Mouse (Mus musculus) neural tube, embryonic 14.5 days (tissue): ENCODE measurements around the gene Olfr56. TPM values are rescaled to one million over a fixed set of nuclear protein-coding genes. Genes with fewer than 3 reads are reported as not detected.
"Not testable (repeated sequence)": the region's sequence is repeated elsewhere in the genome, so short reads cannot be mapped to it uniquely, and the experiment has no call there.

Source experiments
- ATAC-seq: fragments of 200-750 bp; cut with Nextera tagmentation; 2 replicates; pipeline ENCODE4 v1.8.0; 2017; ENCODE audit warnings: low read depth, mild to moderate bottlenecking, moderate TSS enrichment, moderate library complexity
- H3K27ac ChIP-seq: fragments of 300-500 bp; sonication (generic); 2 replicates; pipeline ENCODE4 v1.5.1; 2014; ENCODE audit warnings: low read depth, mild to moderate bottlenecking, control low read depth, low read length, moderate library complexity, mixed read lengths
- H3K27me3 ChIP-seq: fragments of 300-500 bp; sonication (generic); 2 replicates; pipeline ENCODE4 v1.6.1; 2014; ENCODE audit warnings: low read length; ENCODE audit not compliant: control insufficient read depth, insufficient read depth
- H3K36me3 ChIP-seq: fragments of 300-500 bp; sonication (generic); 2 replicates; pipeline ENCODE4 v1.6.1; 2014; ENCODE audit warnings: low read length, mixed read lengths; ENCODE audit not compliant: control insufficient read depth, insufficient read depth
- H3K4me1 ChIP-seq: fragments of 300-500 bp; sonication (generic); 2 replicates; pipeline ENCODE4 v1.6.1; 2014; ENCODE audit warnings: low read length; ENCODE audit not compliant: control insufficient read depth, insufficient read depth
- H3K4me2 ChIP-seq: fragments of 300-500 bp; sonication (generic); 2 replicates; pipeline ENCODE4 v1.6.1; 2014; ENCODE audit warnings: mild to moderate bottlenecking, low read depth, low read length, control low read depth
- H3K4me3 ChIP-seq: fragments of 300-500 bp; sonication (generic); 2 replicates; pipeline ENCODE4 v1.5.1; 2014; ENCODE audit warnings: low read depth, low read length, control low read depth, mixed read lengths
- H3K9ac ChIP-seq: fragments of 300-500 bp; sonication (generic); replicated peaks from 2 replicates; pipeline ENCODE4 v1.6.1; 2014; ENCODE audit warnings: low read depth, mild to moderate bottlenecking, control low read depth, low read length, mixed read lengths
- H3K9me3 ChIP-seq: fragments of 300-500 bp; sonication (generic); 2 replicates; pipeline ENCODE4 v1.6.1; 2016; ENCODE audit warnings: low read length; ENCODE audit not compliant: control insufficient read depth
- WGBS: fragments of 180-500 bp; shearing (Covaris S2); extraction: QIAGEN DNeasy Blood & Tissue Kit; methylation state at CpG from one replicate; pipeline ENCODE4 v1.1.7; 2014; 5-methylcytosine and 5-hydroxymethylcytosine counted together
- polyA plus RNA-seq: library from polyadenylated mRNA; unstranded; fragments of >200 nt; fragmentation: Nextera tagmentation; extraction: Ambion mirVana; gene quantifications from 2 replicates; pipeline ENCODE4 v1.2.1, GENCODE M21; 2014

The Olfr56 gene
- polyA plus RNA-seq, 1 experiment from 2014 or later: not detected

- H3K27ac ChIP-seq: no peak overlapping the region
- no peak for ATAC-seq
- H3K9ac ChIP-seq: no peak overlapping the region
- H3K4me2 ChIP-seq: no peak overlapping the region
- H3K4me3 ChIP-seq: no peak overlapping the region
- peaks cover 3% of the 10 kb centered on the region; the same call in 1 of the 2 replicates for H3K27me3 ChIP-seq
- no peaks in the 10 kb centered on the region for H3K36me3 ChIP-seq
- WGBS: 93% methylated on average over 4 of the region's 4 CpGs
- H3K9me3 ChIP-seq: peaks cover 5% of the 10 kb centered on the region; the same call in 1 of the 2 replicates
- no peaks in the 10 kb centered on the region for H3K4me1 ChIP-seq
Observed at GRCm38 (mm10) chr11:49170576-49170975, 191.9 kb downstream of the Olfr56 start.

- WGBS: 95% methylated on average over 8 of the region's 8 CpGs
- no peak overlapping the region for H3K4me2 ChIP-seq
- H3K4me3 ChIP-seq: no peak overlapping the region
- H3K9ac ChIP-seq: no peak overlapping the region
- H3K9me3 ChIP-seq: no peaks in the 10 kb centered on the region
- no peak overlapping the region for H3K27ac ChIP-seq
- no peaks in the 10 kb centered on the region for H3K27me3 ChIP-seq
- ATAC-seq: no peak
- H3K4me1 ChIP-seq: no peaks in the 10 kb centered on the region
- no peaks in the 10 kb centered on the region for H3K36me3 ChIP-seq
Observed at GRCm38 (mm10) chr11:49175345-49175744, 196.7 kb downstream of the Olfr56 start.

GRCm38 (mm10) chr11:49176047-49176779 is 197.5 kb downstream of the Olfr56 start:
- 65% methylated on average over 4 of the region's 4 CpGs for WGBS
- not testable (repeated sequence) for H3K27me3 ChIP-seq, H3K9ac ChIP-seq

GRCm38 (mm10) chr11:49183172-49183571 is 204.5 kb downstream of the Olfr56 start:
- H3K4me2 ChIP-seq: no peak overlapping the region
- no peaks in the 10 kb centered on the region for H3K36me3 ChIP-seq
- no peak for ATAC-seq
- no peaks in the 10 kb centered on the region for H3K9me3 ChIP-seq
- H3K4me3 ChIP-seq: no peak overlapping the region
- H3K27ac ChIP-seq: no peak overlapping the region
- 58% methylated on average over 1 of the region's 1 CpGs for WGBS
- no peaks in the 10 kb centered on the region for H3K4me1 ChIP-seq
- H3K9ac ChIP-seq: no peak overlapping the region
- H3K27me3 ChIP-seq: no peaks in the 10 kb centered on the region

More at GRCm38 (mm10) chr11:49176047-49176779, 197.5 kb downstream of the Olfr56 start:
- not testable (repeated sequence) for H3K36me3 ChIP-seq, H3K4me2 ChIP-seq, H3K9me3 ChIP-seq, H3K4me3 ChIP-seq, H3K4me1 ChIP-seq, ATAC-seq, H3K27ac ChIP-seq

Other genes with a start within 250 kb of the Olfr56 start
- gene Rack1, start 178.6 kb upstream of the Olfr56 start, polyA plus RNA-seq: 400 and 442 TPM in 2 replicates
- gene Trim41, start 161.5 kb upstream of the Olfr56 start, polyA plus RNA-seq: 5.1 and 5.6 TPM in 2 replicates
- gene Trim7, start 152.7 kb upstream of the Olfr56 start, polyA plus RNA-seq: 1.5 and 2.0 TPM in 2 replicates
- gene Gm12184, start 152.2 kb upstream of the Olfr56 start, polyA plus RNA-seq: 3.0 TPM in 2 replicates
- gene Irgm1, start 107.2 kb upstream of the Olfr56 start, polyA plus RNA-seq: 3.1 and 3.6 TPM in 2 replicates
- 0.12 and 0.22 TPM in 2 replicates for gene Gm5431, start 76.7 kb upstream of the Olfr56 start, polyA plus RNA-seq
- gene Psme2b, start 32.7 kb upstream of the Olfr56 start, polyA plus RNA-seq: 1.4 and 1.6 TPM in 2 replicates
- 0.46 TPM in 1 of 2 replicates, not detected in the other for gene 9930111J21Rik1, start 509 bp downstream of the Olfr56 start, polyA plus RNA-seq
- gene Gm12185, start 13.3 kb downstream of the Olfr56 start, polyA plus RNA-seq: not detected in 2 replicates
- not detected in 2 replicates for gene Tgtp1, start 15.3 kb downstream of the Olfr56 start, polyA plus RNA-seq
- gene 9930111J21Rik2, start 72.4 kb downstream of the Olfr56 start, polyA plus RNA-seq: 0.27 and 0.55 TPM in 2 replicates
- gene Tgtp2, start 85.3 kb downstream of the Olfr56 start, polyA plus RNA-seq: not detected in 2 replicates
- 0.62 TPM in 1 of 2 replicates, not detected in the other for gene Ifi47, start 97.7 kb downstream of the Olfr56 start, polyA plus RNA-seq
- not detected in 2 replicates for gene Olfr1396, start 136.0 kb downstream of the Olfr56 start, polyA plus RNA-seq
- not detected in 2 replicates for gene Olfr1395, start 163.4 kb downstream of the Olfr56 start, polyA plus RNA-seq
- not detected in 2 replicates for gene Olfr1394, start 175.5 kb downstream of the Olfr56 start, polyA plus RNA-seq
- gene Btnl9, start 208.3 kb downstream of the Olfr56 start, polyA plus RNA-seq: 0.17 and 0.23 TPM in 2 replicates
- 49.6 and 54.4 TPM in 2 replicates for gene Zfp62, start 224.4 kb downstream of the Olfr56 start, polyA plus RNA-seq